Mouse (Mus musculus): ENCODE measurements around the gene Plekhg3. TPM values are rescaled to one million over a fixed set of nuclear protein-coding genes. Genes with fewer than 3 reads are reported as not detected.

Gene Plekhg3
- 4.2 TPM for polyA plus RNA-seq (2017; shearing (Covaris generic))

DNA sequence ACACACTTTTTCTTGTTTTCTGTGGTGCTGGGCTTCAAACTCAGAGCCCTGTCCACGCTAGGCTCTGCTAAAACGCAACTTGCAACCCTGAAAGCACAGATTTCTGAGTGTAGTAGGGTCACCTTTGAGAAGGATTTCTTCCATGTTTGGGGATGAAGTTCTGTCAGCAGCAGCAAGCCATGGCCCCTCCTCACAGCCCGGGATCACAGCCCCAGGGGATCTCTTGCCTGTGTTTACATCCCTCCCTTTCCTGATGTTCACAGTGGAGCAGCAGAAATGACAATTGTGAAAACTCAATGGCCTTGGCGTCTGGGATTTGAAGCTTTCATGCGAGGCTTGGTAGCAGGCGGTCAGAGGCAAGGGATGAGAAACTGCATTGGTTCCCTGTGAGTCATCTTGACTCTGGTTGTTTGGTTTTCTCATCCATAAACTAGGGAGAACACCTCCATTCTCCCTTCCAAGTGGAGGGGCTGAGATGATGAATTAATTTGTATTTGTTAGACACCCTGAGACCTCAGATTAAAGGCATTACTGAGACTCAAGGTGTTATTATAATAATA, at the start of gene Plekhg3:
TSS of gene Plekhg3 (plus strand) at position 312 of the 560 bp plus-strand sequence.

Other genes starting within 250 kb of the Plekhg3 start
- 1.3 TPM for gene Akap5, start 206.0 kb upstream of the Plekhg3 start, polyA plus RNA-seq (2017; shearing (Covaris generic))
- gene Zbtb25, start 161.3 kb upstream of the Plekhg3 start, polyA plus RNA-seq (2017; shearing (Covaris generic)) = 188 TPM
- 37.1 TPM for gene Zbtb1, start 160.6 kb upstream of the Plekhg3 start, polyA plus RNA-seq (2017; shearing (Covaris generic))
- gene Hspa2, start 126.7 kb upstream of the Plekhg3 start, polyA plus RNA-seq (2017; shearing (Covaris generic)) = 9.6 TPM
- gene Ppp1r36, start 113.4 kb upstream of the Plekhg3 start, polyA plus RNA-seq (2017; shearing (Covaris generic)) = not detected
- 0.35 TPM for gene Sptb, start 179.7 kb downstream of the Plekhg3 start, polyA plus RNA-seq (2017; shearing (Covaris generic))
- gene Churc1, start 234.6 kb downstream of the Plekhg3 start, polyA plus RNA-seq (2017; shearing (Covaris generic)) = 98.8 TPM
- 6.9 TPM for gene Fntb, start 234.7 kb downstream of the Plekhg3 start, polyA plus RNA-seq (2017; shearing (Covaris generic))

Data from effector memory CD4-positive, alpha-beta T cell, adult 7 months (primary cell).